Mouse (Mus musculus): ENCODE measurements around the gene Ccnc.

DNA sequence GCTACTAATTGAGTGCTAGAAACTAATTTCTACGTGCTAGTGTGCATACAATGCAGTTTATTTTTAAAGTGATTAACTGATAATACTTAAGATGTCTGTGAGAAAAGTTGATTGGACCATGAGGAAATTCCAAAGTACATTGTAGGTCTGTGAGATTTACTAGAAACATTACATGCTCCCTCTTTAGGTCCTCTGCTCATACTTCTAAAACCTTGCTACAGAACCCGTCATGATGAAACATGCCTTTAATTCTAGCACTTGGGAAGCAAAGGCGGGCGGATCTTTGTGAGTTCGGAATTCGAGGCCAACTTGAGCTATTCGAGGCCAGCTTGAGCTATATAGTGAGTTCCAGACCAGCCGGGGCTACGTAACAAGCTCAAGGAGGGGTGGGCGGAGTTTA, 46.5 kb upstream of the Ccnc start:
- no peak for TF ChIP-seq POLR2A (IDR thresholded peaks at IDR 0.05; ENCODE audit: borderline replicate concordance, extremely low read depth, low read depth, low read length)
- no peak for TF ChIP-seq CTCF (IDR thresholded peaks at IDR 0.05; ENCODE audit: insufficient read depth, low read length)
